In genomic region chr2:165874461-165875339, GRCm38 (mm10) we compare ENCODE assay signal across 7 mouse cellular contexts. TPM values are rescaled to one million over a fixed set of nuclear protein-coding genes. Genes with fewer than 3 reads are reported as not detected.
DNase-seq lines count a peak whose midpoint lies in the region; ATAC-seq and TF ChIP-seq lines count a peak whose summit lies in the region.

No protein-coding gene starts in this region.

- H3K27ac ChIP-seq in intestine, embryonic 15.5 days, result peak overlapping the region; percentile 92
- peak overlapping the region; percentile 98 for H3K27ac ChIP-seq in limb, embryonic 10.5 days
- H3K27ac ChIP-seq in midbrain, embryonic 10.5 days (replicated peaks), result peak overlapping the region; percentile 100
- peak overlapping the region; percentile 94 for H3K27ac ChIP-seq in stomach, postnatal 0 days (replicated peaks)

- peaks cover 71% of the 10 kb centered on the region for H3K4me1 ChIP-seq in intestine, embryonic 15.5 days (replicated peaks)
- peaks cover 73% of the 10 kb centered on the region for H3K4me1 ChIP-seq in limb, embryonic 10.5 days
- H3K4me1 ChIP-seq in midbrain, embryonic 10.5 days, result peaks cover 72% of the 10 kb centered on the region
- peaks cover 34% of the 10 kb centered on the region for H3K4me1 ChIP-seq in stomach, postnatal 0 days (replicated peaks; ENCODE audit: control insufficient read depth, insufficient read depth)

- no peaks in the 10 kb centered on the region for H3K9me3 ChIP-seq in intestine, embryonic 15.5 days
- no peaks in the 10 kb centered on the region for H3K9me3 ChIP-seq in limb, embryonic 10.5 days (replicated peaks)
- no peaks in the 10 kb centered on the region for H3K9me3 ChIP-seq in midbrain, embryonic 10.5 days (replicated peaks)
- H3K9me3 ChIP-seq in stomach, postnatal 0 days (ENCODE audit: control insufficient read depth, low read length), result no peaks in the 10 kb centered on the region

- DNase-seq in adrenal gland, adult 2 months, result peak; percentile 80
- peak; percentile 88 for DNase-seq in gastrocnemius, postnatal 14 days
- DNase-seq in limb, embryonic 10.5 days (ENCODE audit: low spot score), result peak; percentile 78
- peak; percentile 63 for DNase-seq in midbrain, embryonic 10.5 days (ENCODE audit: low spot score)
- peak; percentile 83 for DNase-seq in stomach, postnatal 0 days (ENCODE audit: low spot score)

- H3K9ac ChIP-seq in intestine, embryonic 15.5 days, result peak overlapping the region; percentile 50
- H3K9ac ChIP-seq in stomach, postnatal 0 days (ENCODE audit: low read length), result peak overlapping the region; percentile 43

- H3K4me2 ChIP-seq in intestine, embryonic 15.5 days (replicated peaks), result peak overlapping the region; percentile 51
- peak overlapping the region; percentile 37 for H3K4me2 ChIP-seq in stomach, postnatal 0 days (replicated peaks; ENCODE audit: low read depth)

- H3K4me3 ChIP-seq in intestine, embryonic 15.5 days (replicated peaks), result no peak overlapping the region
- H3K4me3 ChIP-seq in limb, embryonic 10.5 days, result peak overlapping the region; percentile 31
- peak overlapping the region; percentile 37 for H3K4me3 ChIP-seq in midbrain, embryonic 10.5 days
- H3K4me3 ChIP-seq in stomach, postnatal 0 days (ENCODE audit: low read depth, low read length), result no peak overlapping the region

- TF ChIP-seq CTCF in stomach, postnatal 0 days (IDR thresholded peaks at IDR 0.05; ENCODE audit: low read depth), result peak; percentile 62

- H3K27me3 ChIP-seq in intestine, embryonic 15.5 days (replicated peaks), result no peaks in the 10 kb centered on the region
- H3K27me3 ChIP-seq in limb, embryonic 10.5 days (ENCODE audit: low read depth, poor library complexity, severe bottlenecking), result no peaks in the 10 kb centered on the region
- no peaks in the 10 kb centered on the region for H3K27me3 ChIP-seq in midbrain, embryonic 10.5 days (ENCODE audit: low read depth, poor library complexity, severe bottlenecking)
- H3K27me3 ChIP-seq in stomach, postnatal 0 days (ENCODE audit: control insufficient read depth, insufficient read depth, low read length), result no peaks in the 10 kb centered on the region

- ATAC-seq in common myeloid progenitor, adult 5-6 weeks (replicated peaks; ENCODE audit: low read depth, poor library complexity, severe bottlenecking), result peak; percentile 65
- peak; percentile 85 for ATAC-seq in intestine, embryonic 15.5 days
- ATAC-seq in stomach, postnatal 0 days (ENCODE audit: low FRiP score, low TSS enrichment), result peak; percentile 79

- 0 out of 2 replicates have a peak, but pooled peaks cover 2% of the 10 kb centered on the region for H3K36me3 ChIP-seq in intestine, embryonic 15.5 days
- H3K36me3 ChIP-seq in limb, embryonic 10.5 days, result peaks cover 58% of the 10 kb centered on the region
- H3K36me3 ChIP-seq in midbrain, embryonic 10.5 days, result peaks cover 62% of the 10 kb centered on the region
- no peaks in the 10 kb centered on the region; the same call in none of the 2 replicates for H3K36me3 ChIP-seq in stomach, postnatal 0 days (ENCODE audit: control insufficient read depth, insufficient read depth, low read length)

- 23% methylated on average over 13 of the region's 13 CpGs for WGBS in intestine, embryonic 15.5 days
- WGBS in limb, embryonic 10.5 days, result 18% methylated on average over 13 of the region's 13 CpGs
- 37% methylated on average over 13 of the region's 13 CpGs for WGBS in midbrain, embryonic 10.5 days
- WGBS in stomach, postnatal 0 days, result 27% methylated on average over 13 of the region's 13 CpGs

- no peak for TF ChIP-seq EP300 in stomach, postnatal 0 days (optimal IDR thresholded peaks at IDR 0.05)

- intact Hi-C loops in gastrocnemius, postnatal 14 days (cut with DNase I; ENCODE audit: low total_unique reads), result no loop called here

RNA-seq across cellular contexts. Expression of gene Zmynd8, which starts 24.1 kb away (rescaled TPM):
- 10 to 100 TPM; 53.9 to 56.5 TPM for total RNA-seq in adrenal gland, adult 2 months (2021)
- polyA plus RNA-seq in adrenal gland, adult 2 months (2012; rRNA removed), result 21.3 and 22.2 TPM in 2 replicates
- total RNA-seq in common myeloid progenitor, adult 5-6 weeks (2017), result 34.6 and 55.9 TPM in 2 replicates
- 10 to 100 TPM; 20.7 to 22.0 TPM for total RNA-seq in gastrocnemius, postnatal 14 days (2021)
- polyA plus RNA-seq in intestine, embryonic 15.5 days (2015; fragmentation: Nextera tagmentation; extraction: Ambion mirVana), result 64.7 and 66.2 TPM in 2 replicates
- 59.3 and 59.5 TPM in 2 replicates for polyA plus RNA-seq in limb, embryonic 10.5 days (2016; fragmentation: Nextera tagmentation; extraction: Ambion mirVana)
- polyA plus RNA-seq in midbrain, embryonic 10.5 days (2016; fragmentation: Nextera tagmentation; extraction: Ambion mirVana), result 61.4 and 63.3 TPM in 2 replicates
- 24.3 and 29.7 TPM in 2 replicates for polyA plus RNA-seq in stomach, postnatal 0 days (2015; fragmentation: Nextera tagmentation; extraction: Ambion mirVana)

Comparison
In these comparisons a context has a peak if more than half of its experiments do, and no peak if none do; other contexts are left out.
1. H3K4me3 ChIP-seq: peak in limb, embryonic 10.5 days (single experiment) and midbrain, embryonic 10.5 days (single experiment); none in intestine, embryonic 15.5 days (single experiment) and stomach, postnatal 0 days (single experiment).
2. Peak in every context shown above with its lines, with median percentiles within 50 percentile points of each other: DNase-seq, ATAC-seq and H3K27ac ChIP-seq.